Mouse (Mus musculus): ENCODE results near the gene Pfkfb1. TPM values are rescaled to one million over a fixed set of nuclear protein-coding genes. Genes with fewer than 3 reads are reported as not detected.

Gene Pfkfb1
- 4.4 and 5.2 TPM in 2 replicates for polyA plus RNA-seq (2014; fragmentation: Nextera tagmentation; extraction: Ambion mirVana)

GRCm38 (mm10) chrX:150588023-150588764 lies at the start of gene Pfkfb1:
Pfkfb1 (plus strand) TSS chrX:150588229.
- Histone ChIP-seq H3K4me2 (replicated peaks) (peak within 1 kb of the TSS; percentile 62), H3K27ac (peak within 1 kb of the TSS; percentile 75), H3K4me1 (replicated peaks; ENCODE audit: control insufficient read depth, insufficient read depth, low read length) (0 out of 2 replicates have a peak, but pooled peaks cover 5% of the 10 kb centered on the region), H3K27me3 (ENCODE audit: control insufficient read depth, insufficient read depth, low read length) (no peaks in the 10 kb centered on the region), H3K36me3 (replicated peaks; ENCODE audit: control insufficient read depth, insufficient read depth) (peaks cover 13% of the 10 kb centered on the region), H3K9me3 (ENCODE audit: control insufficient read depth, low read length) (no peaks in the 10 kb centered on the region), H3K4me3 (replicated peaks; ENCODE audit: low read length) (peak within 1 kb of the TSS; percentile 54), H3K9ac (peak within 1 kb of the TSS; percentile 72)
- DNase-seq (ENCODE audit: low spot score) (peak; percentile 79), ATAC-seq (ENCODE audit: low FRiP score) (peak; percentile 94)
- 13% methylated on average over 35 of the region's 35 CpGs for WGBS

GRCm38 (mm10) chrX:150540111-150540510 lies 47.9 kb upstream of the Pfkfb1 start:
- Histone ChIP-seq H3K4me1 (replicated peaks; ENCODE audit: control insufficient read depth, insufficient read depth, low read length) (no peaks in the 10 kb centered on the region), H3K4me3 (replicated peaks; ENCODE audit: low read length) (no peak overlapping the region), H3K27me3 (ENCODE audit: control insufficient read depth, insufficient read depth, low read length) (no peaks in the 10 kb centered on the region), H3K27ac (no peak overlapping the region), H3K9ac (no peak overlapping the region), H3K4me2 (replicated peaks) (no peak overlapping the region), H3K36me3 (replicated peaks; ENCODE audit: control insufficient read depth, insufficient read depth) (no peaks in the 10 kb centered on the region), H3K9me3 (ENCODE audit: control insufficient read depth, low read length) (peaks cover 4% of the 10 kb centered on the region; the same call in 1 of the 2 replicates)
- ATAC-seq (ENCODE audit: low FRiP score), result no peak
- 92% methylated on average over 2 of the region's 2 CpGs for WGBS
- DNase-seq (ENCODE audit: low spot score), result no peak

GRCm38 (mm10) chrX:150541684-150542083 lies 46.3 kb upstream of the Pfkfb1 start:
- DNase-seq (ENCODE audit: low spot score), result no peak
- no peak for ATAC-seq (ENCODE audit: low FRiP score)
- Histone ChIP-seq H3K4me3 (replicated peaks; ENCODE audit: low read length) (no peak overlapping the region), H3K27ac (no peak overlapping the region), H3K4me1 (replicated peaks; ENCODE audit: control insufficient read depth, insufficient read depth, low read length) (no peaks in the 10 kb centered on the region), H3K36me3 (replicated peaks; ENCODE audit: control insufficient read depth, insufficient read depth) (no peaks in the 10 kb centered on the region), H3K9me3 (ENCODE audit: control insufficient read depth, low read length) (peaks cover 4% of the 10 kb centered on the region; the same call in 1 of the 2 replicates), H3K27me3 (ENCODE audit: control insufficient read depth, insufficient read depth, low read length) (no peaks in the 10 kb centered on the region), H3K9ac (no peak overlapping the region), H3K4me2 (replicated peaks) (no peak overlapping the region)

GRCm38 (mm10) chrX:150547239-150547638 lies 40.8 kb upstream of the Pfkfb1 start, which contains the start of gene Alas2:
Alas2 (plus strand) TSS chrX:150547375.
- WGBS, result 51% methylated on average over 4 of the region's 5 CpGs
- DNase-seq (ENCODE audit: low spot score) (no peak), ATAC-seq (ENCODE audit: low FRiP score) (no peak)
- Histone ChIP-seq H3K9me3 (ENCODE audit: control insufficient read depth, low read length) (peaks cover 3% of the 10 kb centered on the region; the same call in 1 of the 2 replicates), H3K27me3 (ENCODE audit: control insufficient read depth, insufficient read depth, low read length) (no peaks in the 10 kb centered on the region; the same call in 1 of the 2 replicates), H3K4me1 (replicated peaks; ENCODE audit: control insufficient read depth, insufficient read depth, low read length) (no peaks in the 10 kb centered on the region), H3K9ac (no peak within 1 kb of the TSS), H3K27ac (no peak within 1 kb of the TSS), H3K4me2 (replicated peaks) (no peak within 1 kb of the TSS), H3K4me3 (replicated peaks; ENCODE audit: low read length) (no peak within 1 kb of the TSS), H3K36me3 (replicated peaks; ENCODE audit: control insufficient read depth, insufficient read depth) (no peaks in the 10 kb centered on the region)

- Histone ChIP-seq H3K4me3 (replicated peaks; ENCODE audit: low read length) (no peak overlapping the region), H3K27ac (no peak overlapping the region), H3K9ac (no peak overlapping the region), H3K4me1 (replicated peaks; ENCODE audit: control insufficient read depth, insufficient read depth, low read length) (no peaks in the 10 kb centered on the region), H3K9me3 (ENCODE audit: control insufficient read depth, low read length) (no peaks in the 10 kb centered on the region), H3K4me2 (replicated peaks) (no peak overlapping the region), H3K36me3 (replicated peaks; ENCODE audit: control insufficient read depth, insufficient read depth) (no peaks in the 10 kb centered on the region; the same call in 1 of the 2 replicates), H3K27me3 (ENCODE audit: control insufficient read depth, insufficient read depth, low read length) (no peaks in the 10 kb centered on the region; the same call in 1 of the 2 replicates)
- 92% methylated on average over 3 of the region's 3 CpGs for WGBS
- no peak for ATAC-seq (ENCODE audit: low FRiP score)
- no peak for DNase-seq (ENCODE audit: low spot score)
Measured at GRCm38 (mm10) chrX:150549639-150550038, 38.4 kb upstream of the Pfkfb1 start.

- Histone ChIP-seq H3K27ac (no peak overlapping the region), H3K9ac (no peak overlapping the region), H3K36me3 (replicated peaks; ENCODE audit: control insufficient read depth, insufficient read depth) (no peaks in the 10 kb centered on the region; the same call in 1 of the 2 replicates), H3K4me1 (replicated peaks; ENCODE audit: control insufficient read depth, insufficient read depth, low read length) (no peaks in the 10 kb centered on the region), H3K4me2 (replicated peaks) (no peak overlapping the region), H3K27me3 (ENCODE audit: control insufficient read depth, insufficient read depth, low read length) (no peaks in the 10 kb centered on the region; the same call in 1 of the 2 replicates), H3K4me3 (replicated peaks; ENCODE audit: low read length) (no peak overlapping the region), H3K9me3 (ENCODE audit: control insufficient read depth, low read length) (no peaks in the 10 kb centered on the region)
- ATAC-seq (ENCODE audit: low FRiP score), result no peak
- WGBS, result 89% methylated on average over 2 of the region's 2 CpGs
- no peak for DNase-seq (ENCODE audit: low spot score)
Measured at GRCm38 (mm10) chrX:150551986-150552385, 36.0 kb upstream of the Pfkfb1 start.

GRCm38 (mm10) chrX:150554032-150554431 lies 34.0 kb upstream of the Pfkfb1 start:
- 87% methylated on average over 3 of the region's 3 CpGs for WGBS

GRCm38 (mm10) chrX:150564644-150565357 lies 23.2 kb upstream of the Pfkfb1 start:
- Histone ChIP-seq H3K36me3 (replicated peaks; ENCODE audit: control insufficient read depth, insufficient read depth) (peaks cover under 1% of the 10 kb centered on the region), H3K9ac (no peak overlapping the region), H3K9me3 (ENCODE audit: control insufficient read depth, low read length) (no peaks in the 10 kb centered on the region), H3K4me1 (replicated peaks; ENCODE audit: control insufficient read depth, insufficient read depth, low read length) (no peaks in the 10 kb centered on the region), H3K4me2 (replicated peaks) (no peak overlapping the region), H3K4me3 (replicated peaks; ENCODE audit: low read length) (no peak overlapping the region), H3K27me3 (ENCODE audit: control insufficient read depth, insufficient read depth, low read length) (no peaks in the 10 kb centered on the region; the same call in 1 of the 2 replicates), H3K27ac (no peak overlapping the region)
- WGBS, result 92% methylated on average over 12 of the region's 12 CpGs
- ATAC-seq (ENCODE audit: low FRiP score), result no peak
- no peak for DNase-seq (ENCODE audit: low spot score)

More at GRCm38 (mm10) chrX:150554032-150554431, 34.0 kb upstream of the Pfkfb1 start:
- ATAC-seq (ENCODE audit: low FRiP score), result no peak
- Histone ChIP-seq H3K9me3 (ENCODE audit: control insufficient read depth, low read length) (no peaks in the 10 kb centered on the region), H3K4me2 (replicated peaks) (no peak overlapping the region), H3K27ac (no peak overlapping the region), H3K4me3 (replicated peaks; ENCODE audit: low read length) (no peak overlapping the region), H3K36me3 (replicated peaks; ENCODE audit: control insufficient read depth, insufficient read depth) (peaks cover 5% of the 10 kb centered on the region; the same call in 1 of the 2 replicates), H3K9ac (no peak overlapping the region), H3K27me3 (ENCODE audit: control insufficient read depth, insufficient read depth, low read length) (no peaks in the 10 kb centered on the region; the same call in 1 of the 2 replicates), H3K4me1 (replicated peaks; ENCODE audit: control insufficient read depth, insufficient read depth, low read length) (no peaks in the 10 kb centered on the region)
- no peak for DNase-seq (ENCODE audit: low spot score)

GRCm38 (mm10) chrX:150581921-150582320 lies 6.1 kb upstream of the Pfkfb1 start:
- DNase-seq (ENCODE audit: low spot score) (no peak), ATAC-seq (ENCODE audit: low FRiP score) (no peak)
- H3K4me2 ChIP-seq (replicated peaks), result no peak overlapping the region
- no peaks in the 10 kb centered on the region for H3K27me3 ChIP-seq (ENCODE audit: control insufficient read depth, insufficient read depth, low read length)
- no peak overlapping the region for H3K4me3 ChIP-seq (replicated peaks; ENCODE audit: low read length)
- H3K9ac ChIP-seq, result no peak overlapping the region
- H3K9me3 ChIP-seq (ENCODE audit: control insufficient read depth, low read length), result no peaks in the 10 kb centered on the region
- H3K4me1 ChIP-seq (replicated peaks; ENCODE audit: control insufficient read depth, insufficient read depth, low read length), result 0 out of 2 replicates have a peak, but pooled peaks cover 5% of the 10 kb centered on the region
- H3K27ac ChIP-seq, result no peak overlapping the region
- H3K36me3 ChIP-seq (replicated peaks; ENCODE audit: control insufficient read depth, insufficient read depth), result peaks cover 26% of the 10 kb centered on the region
